Mouse (Mus musculus): ENCODE results near the gene Irx5. TPM values are rescaled to one million over a fixed set of nuclear protein-coding genes. Genes with fewer than 3 reads are reported as not detected.

Gene Irx5
- total and polyA plus RNA-seq, 2 experiments from 2014 or later = 14.1 to 30.5 TPM

- TF ChIP-seq CTCF (IDR thresholded peaks at IDR 0.05) = no peak
- DNase-seq (ENCODE audit: low spot score) (no peak), ATAC-seq (ENCODE audit: low FRiP score) (no peak)
- peak overlapping the region; percentile 78 for H3K9ac ChIP-seq (replicated peaks; ENCODE audit: low read length, poor library complexity, severe bottlenecking)
- WGBS = under 1% methylated on average over 73 of the region's 80 CpGs
- peaks cover 4% of the 10 kb centered on the region for H3K4me1 ChIP-seq (ENCODE audit: insufficient read depth, low read length)
- no peaks in the 10 kb centered on the region for H3K9me3 ChIP-seq (ENCODE audit: low read length)
- no peaks in the 10 kb centered on the region; the same call in 1 of the 2 replicates for H3K27me3 ChIP-seq (ENCODE audit: insufficient read depth, low read length)
- H3K4me3 ChIP-seq (ENCODE audit: low read depth, low read length) = peak overlapping the region; percentile 66
- H3K36me3 ChIP-seq (ENCODE audit: insufficient read depth, low read length) = no peaks in the 10 kb centered on the region
- H3K4me2 ChIP-seq (ENCODE audit: low read depth, low read length, poor library complexity, severe bottlenecking) = peak overlapping the region; percentile 71
- H3K27ac ChIP-seq (ENCODE audit: low read depth, low read length) = peak overlapping the region; percentile 87
Measured at GRCm38 (mm10) chr8:92358141-92358999, 945 bp downstream of the Irx5 start.

GRCm38 (mm10) chr8:92359000-92359832, 1.8 kb downstream of the Irx5 start:
- DNase-seq (ENCODE audit: low spot score) = peak; percentile 34
- ATAC-seq (ENCODE audit: low FRiP score) = no peak
- TF ChIP-seq CTCF (IDR thresholded peaks at IDR 0.05) = no peak
- H3K9ac ChIP-seq (replicated peaks; ENCODE audit: low read length, poor library complexity, severe bottlenecking) = peak overlapping the region; percentile 78
- WGBS = 2% methylated on average over 35 of the region's 35 CpGs
- peaks cover 4% of the 10 kb centered on the region for H3K4me1 ChIP-seq (ENCODE audit: insufficient read depth, low read length)
- H3K27me3 ChIP-seq (ENCODE audit: insufficient read depth, low read length) = peaks cover 7% of the 10 kb centered on the region; the same call in 1 of the 2 replicates
- peak overlapping the region; percentile 66 for H3K4me3 ChIP-seq (ENCODE audit: low read depth, low read length)
- peak overlapping the region; percentile 71 for H3K4me2 ChIP-seq (ENCODE audit: low read depth, low read length, poor library complexity, severe bottlenecking)
- H3K36me3 ChIP-seq (ENCODE audit: insufficient read depth, low read length) = no peaks in the 10 kb centered on the region
- no peaks in the 10 kb centered on the region for H3K9me3 ChIP-seq (ENCODE audit: low read length)
- peak overlapping the region; percentile 87 for H3K27ac ChIP-seq (ENCODE audit: low read depth, low read length)

- peaks cover 4% of the 10 kb centered on the region for H3K4me1 ChIP-seq (ENCODE audit: insufficient read depth, low read length)
- peak overlapping the region; percentile 71 for H3K4me2 ChIP-seq (ENCODE audit: low read depth, low read length, poor library complexity, severe bottlenecking)
- H3K36me3 ChIP-seq (ENCODE audit: insufficient read depth, low read length) = no peaks in the 10 kb centered on the region
- no peak for ATAC-seq (ENCODE audit: low FRiP score)
- no peaks in the 10 kb centered on the region for H3K9me3 ChIP-seq (ENCODE audit: low read length)
- peak overlapping the region; percentile 87 for H3K27ac ChIP-seq (ENCODE audit: low read depth, low read length)
- H3K27me3 ChIP-seq (ENCODE audit: insufficient read depth, low read length) = peaks cover 10% of the 10 kb centered on the region; the same call in 1 of the 2 replicates
- peak; percentile 49 for DNase-seq (ENCODE audit: low spot score)
- WGBS = 0% methylated on average over 17 of the region's 21 CpGs
- peak; percentile 27 for TF ChIP-seq CTCF (IDR thresholded peaks at IDR 0.05)
- peak overlapping the region; percentile 66 for H3K4me3 ChIP-seq (ENCODE audit: low read depth, low read length)
- H3K9ac ChIP-seq (replicated peaks; ENCODE audit: low read length, poor library complexity, severe bottlenecking) = peak overlapping the region; percentile 78
Measured at GRCm38 (mm10) chr8:92359833-92360082, 2.3 kb downstream of the Irx5 start.

- Histone ChIP-seq H3K9me3 (ENCODE audit: low read length) (no peaks in the 10 kb centered on the region), H3K9ac (replicated peaks; ENCODE audit: low read length, poor library complexity, severe bottlenecking) (peak overlapping the region; percentile 78), H3K4me3 (ENCODE audit: low read depth, low read length) (peak overlapping the region; percentile 66), H3K4me2 (ENCODE audit: low read depth, low read length, poor library complexity, severe bottlenecking) (peak overlapping the region; percentile 71), H3K4me1 (ENCODE audit: insufficient read depth, low read length) (peaks cover 6% of the 10 kb centered on the region), H3K27me3 (ENCODE audit: insufficient read depth, low read length) (peaks cover 10% of the 10 kb centered on the region; the same call in 1 of the 2 replicates), H3K36me3 (ENCODE audit: insufficient read depth, low read length) (no peaks in the 10 kb centered on the region), H3K27ac (ENCODE audit: low read depth, low read length) (peak overlapping the region; percentile 87)
- DNase-seq (ENCODE audit: low spot score) = no peak
- ATAC-seq (ENCODE audit: low FRiP score) = no peak
- 1% methylated on average over 69 of the region's 77 CpGs for WGBS
- TF ChIP-seq CTCF (IDR thresholded peaks at IDR 0.05) = no peak
Measured at GRCm38 (mm10) chr8:92360083-92360861, 2.8 kb downstream of the Irx5 start.

- no peaks in the 10 kb centered on the region for H3K9me3 ChIP-seq (ENCODE audit: low read length)
- DNase-seq (ENCODE audit: low spot score) = peak; percentile 87
- no peaks in the 10 kb centered on the region for H3K36me3 ChIP-seq (ENCODE audit: insufficient read depth, low read length)
- peaks cover 10% of the 10 kb centered on the region; the same call in 1 of the 2 replicates for H3K27me3 ChIP-seq (ENCODE audit: insufficient read depth, low read length)
- peak overlapping the region; percentile 49 for H3K4me2 ChIP-seq (ENCODE audit: low read depth, low read length, poor library complexity, severe bottlenecking)
- peak overlapping the region; percentile 63 for H3K27ac ChIP-seq (ENCODE audit: low read depth, low read length)
- peak; percentile 83 for TF ChIP-seq CTCF (IDR thresholded peaks at IDR 0.05)
- 0 out of 2 replicates have a peak, but pooled peaks have one; percentile 35 for ATAC-seq (ENCODE audit: low FRiP score)
- 5% methylated on average over 25 of the region's 25 CpGs for WGBS
- H3K9ac ChIP-seq (replicated peaks; ENCODE audit: low read length, poor library complexity, severe bottlenecking) = peak overlapping the region; percentile 52
- H3K4me3 ChIP-seq (ENCODE audit: low read depth, low read length) = peak overlapping the region; percentile 32
- peaks cover 12% of the 10 kb centered on the region for H3K4me1 ChIP-seq (ENCODE audit: insufficient read depth, low read length)
Measured at GRCm38 (mm10) chr8:92361546-92362351, 4.3 kb downstream of the Irx5 start.

Measured in midbrain, postnatal 0 days (tissue).